Mouse (Mus musculus): Measurements from ENCODE around the gene Evc2.

DNA sequence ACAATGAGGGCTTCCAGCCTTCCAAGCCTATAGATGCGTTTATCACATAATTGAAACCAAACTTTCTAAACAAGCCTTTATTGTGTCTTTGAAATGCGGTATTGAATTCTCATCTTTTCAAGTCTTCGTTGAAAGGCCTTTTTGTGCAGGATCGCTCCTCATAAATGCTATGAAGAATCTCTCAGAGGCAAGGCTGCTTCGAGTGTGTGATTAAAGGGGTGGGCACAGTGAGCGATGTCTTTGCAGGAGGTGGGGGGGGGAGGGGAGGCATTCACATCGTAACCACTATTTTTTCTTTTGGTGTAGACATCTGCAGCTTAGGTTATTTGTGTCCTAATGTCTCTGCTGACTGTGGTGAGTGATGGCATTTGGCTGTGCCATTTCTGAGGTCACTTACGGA is 17.7 kb downstream of the Evc2 start:
- TF ChIP-seq USF1 (IDR thresholded peaks at IDR 0.05; ENCODE audit: low read depth): no peak
- no peak for TF ChIP-seq POLR2A (IDR thresholded peaks at IDR 0.05; ENCODE audit: insufficient read length, low read depth)
- TF ChIP-seq E2F4 (IDR thresholded peaks at IDR 0.05; ENCODE audit: insufficient read depth): no peak
- no peak for TF ChIP-seq MAX (IDR thresholded peaks at IDR 0.05; ENCODE audit: low read depth)
- no peak for TF ChIP-seq CEBPB (IDR thresholded peaks at IDR 0.05; ENCODE audit: insufficient read depth, poor library complexity, severe bottlenecking)
- no peak for TF ChIP-seq POLR2AphosphoS2 (IDR thresholded peaks at IDR 0.05; ENCODE audit: insufficient read length, low read depth)
- TF ChIP-seq SRF (IDR thresholded peaks at IDR 0.05; ENCODE audit: control insufficient read depth, insufficient read length, low read depth): no peak
- TF ChIP-seq MYOG (IDR thresholded peaks at IDR 0.05; ENCODE audit: control insufficient read depth in 1 of 3, insufficient read depth in 1 of 3, insufficient read length in 2 of 3, low read depth in 2 of 3): no peak
- no peak for TF ChIP-seq TCF3 (IDR thresholded peaks at IDR 0.05; ENCODE audit: insufficient read length, low read depth)
- TF ChIP-seq REST (IDR thresholded peaks at IDR 0.05; ENCODE audit: insufficient read depth, insufficient read length): no peak
- no peak for TF ChIP-seq MYOD1 (IDR thresholded peaks at IDR 0.05; ENCODE audit: control insufficient read depth in 1 of 3, insufficient read length in 2 of 3, low read depth in 2 of 3)
